ENCODE assay signal across 21 mouse cellular contexts in genomic region chr19:37963421-37963820, GRCm38 (mm10).
DNase-seq lines count a peak whose midpoint lies in the region; ATAC-seq and TF ChIP-seq lines count a peak whose summit lies in the region.
"Had no signal": no experiment of that assay in that cellular context is flagged by ENCODE, and none has a peak within 500 bp of the region (broad histone marks: within the 10 kb centered on the region; RNA-seq: fewer than 3 reads in every experiment).

No protein-coding gene starts in this region.

- peak overlapping the region; percentile 52 to 73 for H3K4me3 ChIP-seq in MEL (ENCODE audit: control insufficient read depth in 1 of 2, insufficient read depth in 1 of 2, low read depth in 2 of 2, low read length in 2 of 2)
- H3K4me3 ChIP-seq in embryonic facial prominence, embryonic 10.5 days = no peak overlapping the region
- H3K4me3 ChIP-seq: forebrain, embryonic 13.5 days; heart, embryonic 12.5 days; midbrain, embryonic 15.5 days had no signal

- TF ChIP-seq RAD21 in MEL (IDR thresholded peaks at IDR 0.05; ENCODE audit: low read depth, low read length) = no peak

- H3K9me3 ChIP-seq in MEL (replicated peaks; ENCODE audit: insufficient read depth, low read length) = no peaks in the 10 kb centered on the region
- no peaks in the 10 kb centered on the region for H3K9me3 ChIP-seq in embryonic facial prominence, embryonic 10.5 days
- H3K9me3 ChIP-seq: forebrain, embryonic 13.5 days; heart, embryonic 12.5 days; midbrain, embryonic 15.5 days had no signal

- no peak; a peak in 1 of 4 replicates for TF ChIP-seq EP300 in MEL (IDR thresholded peaks at IDR 0.05; ENCODE audit: low read depth in 1 of 2, low read length in 2 of 2)

- peak overlapping the region; percentile 41 for H3K9ac ChIP-seq in MEL (ENCODE audit: control insufficient read depth, low read depth, low read length, poor library complexity, severe bottlenecking)
- H3K9ac ChIP-seq: forebrain, embryonic 13.5 days; heart, embryonic 12.5 days; hindbrain, embryonic 14.5 days; lung, embryonic 14.5 days; midbrain, embryonic 15.5 days had no signal

- H3K27ac ChIP-seq in MEL (ENCODE audit: control insufficient read depth, low read depth, low read length) = peak overlapping the region; percentile 53
- no peak overlapping the region for H3K27ac ChIP-seq in embryonic facial prominence, embryonic 10.5 days (replicated peaks)
- H3K27ac ChIP-seq: forebrain, embryonic 13.5 days; hindbrain, embryonic 14.5 days; midbrain, embryonic 15.5 days had no signal

- no peaks in the 10 kb centered on the region; a peak in 1 of 4 replicates for H3K27me3 ChIP-seq in MEL (ENCODE audit: control insufficient read depth in 1 of 2, insufficient read depth in 2 of 2, low read length in 2 of 2)
- H3K27me3 ChIP-seq in splenic B cell, adult 2 months (ENCODE audit: control insufficient read depth, insufficient read depth, low read length, poor library complexity, severe bottlenecking) = no peaks in the 10 kb centered on the region
- no peaks in the 10 kb centered on the region for H3K27me3 ChIP-seq in embryonic facial prominence, embryonic 10.5 days (replicated peaks; ENCODE audit: low read depth, poor library complexity, severe bottlenecking)
- H3K27me3 ChIP-seq: forebrain, embryonic 13.5 days; heart, embryonic 12.5 days; midbrain, embryonic 15.5 days had no signal

- 91% methylated on average over 5 of the region's 5 CpGs for WGBS in embryonic facial prominence, embryonic 10.5 days

- intact Hi-C loops in left cerebral cortex, postnatal 10 days (cut with DNase I) = no loop called here

- peaks cover 0 to 13% of the 10 kb centered on the region in 2 experiments; a peak in 2 of 4 replicates for H3K4me1 ChIP-seq in MEL (ENCODE audit: control insufficient read depth in 1 of 2, insufficient read depth in 2 of 2, low read length in 2 of 2)
- no peaks in the 10 kb centered on the region for H3K4me1 ChIP-seq in embryonic facial prominence, embryonic 10.5 days
- H3K4me1 ChIP-seq: forebrain, embryonic 13.5 days; heart, embryonic 12.5 days; midbrain, embryonic 15.5 days had no signal

- peaks cover 0 to 9% of the 10 kb centered on the region in 2 experiments; a peak in 1 of 4 replicates for H3K36me3 ChIP-seq in MEL (ENCODE audit: control insufficient read depth in 1 of 2, insufficient read depth in 2 of 2, low read length in 2 of 2)
- no peaks in the 10 kb centered on the region for H3K36me3 ChIP-seq in splenic B cell, adult 2 months (ENCODE audit: control insufficient read depth, insufficient read depth, low read length, poor library complexity, severe bottlenecking)
- no peaks in the 10 kb centered on the region for H3K36me3 ChIP-seq in embryonic facial prominence, embryonic 10.5 days (replicated peaks)
- H3K36me3 ChIP-seq: midbrain, embryonic 15.5 days had no signal

- TF ChIP-seq CTCF in MEL (IDR thresholded peaks at IDR 0.05 in 2 of 3, conservative IDR thresholded peaks at IDR 0.05 in 1 of 3; ENCODE audit: control insufficient read depth in 1 of 3, insufficient read depth in 1 of 3, low read depth in 2 of 3, low read length in 3 of 3, poor library complexity in 1 of 3, severe bottlenecking in 1 of 3) = no peak

- ATAC-seq in hematopoietic stem cell, adult 5-6 weeks (replicated peaks in 1 of 2; ENCODE audit: insufficient read depth in 1 of 2, low FRiP score in 2 of 2, low TSS enrichment in 1 of 2, low read depth in 1 of 2, poor library complexity in 2 of 2, severe bottlenecking in 2 of 2) = peak; percentile 77 to 88
- ATAC-seq: forebrain, embryonic 13.5 days; midbrain, embryonic 15.5 days had no signal

- peak; percentile 14 for DNase-seq in lung, postnatal 25 days (ENCODE audit: low spot score)
- DNase-seq in lung, postnatal 14 days = no peak
- peak; percentile 61 for DNase-seq in MEL (ENCODE audit: low read depth, low spot score)
- DNase-seq in splenic B cell, adult 2 months (ENCODE audit: low read depth, low spot score) = peak; percentile 81
- DNase-seq in left cerebral cortex, postnatal 10 days (ENCODE audit: extremely low spot score in 1 of 2, low spot score in 2 of 2) = no peak
- no peak for DNase-seq in embryonic facial prominence, embryonic 10.5 days (ENCODE audit: low spot score)
- DNase-seq: adrenal gland, postnatal 14 days; cerebellum, adult 11-12 months; cerebellum, postnatal 36 days; gastrocnemius, postnatal 36 days; kidney, adult 8-10 months; kidney, postnatal 14 days; left cerebral cortex, postnatal 4 days; liver; lung, embryonic 14.5 days; thymus, adult 18-20 months had no signal

- no peaks in the 10 kb centered on the region for H3K79me2 ChIP-seq in MEL (ENCODE audit: control insufficient read depth, insufficient read depth, low read length, poor library complexity)

- no peak for TF ChIP-seq POLR2A in MEL (IDR thresholded peaks at IDR 0.05; ENCODE audit: control insufficient read depth in 1 of 2, insufficient read depth in 1 of 2, low read depth in 1 of 2, low read length in 2 of 2, poor library complexity in 1 of 2)

TF ChIP-seq in MEL, 35 proteins besides CTCF, POLR2A, EP300 and RAD21:
- no peak for TF ChIP-seq ELF1 (IDR thresholded peaks at IDR 0.05; ENCODE audit: low read depth, low read length)
- no peak for TF ChIP-seq TBP (IDR thresholded peaks at IDR 0.05; ENCODE audit: low read depth, low read length)
- no peak for TF ChIP-seq MXI1 (IDR thresholded peaks at IDR 0.05; ENCODE audit: low read depth, low read length)
- no peak for TF ChIP-seq JUND (IDR thresholded peaks at IDR 0.05; ENCODE audit: low read depth, low read length)
- TF ChIP-seq MAX (IDR thresholded peaks at IDR 0.05; ENCODE audit: low read length) = no peak
- no peak for TF ChIP-seq USF1 (IDR thresholded peaks at IDR 0.05; ENCODE audit: low read depth, low read length)
- TF ChIP-seq ZNF384 (IDR thresholded peaks at IDR 0.05; ENCODE audit: low read depth, low read length) = peak; percentile 82
- no peak for TF ChIP-seq CHD2 (IDR thresholded peaks at IDR 0.05; ENCODE audit: low read length)

Comparison
In these comparisons a context has a peak if more than half of its experiments do, and no peak if none do; other contexts are left out.
1. DNase-seq: peak in lung, postnatal 25 days (single experiment), MEL (single experiment) and splenic B cell, adult 2 months (single experiment); none in lung, postnatal 14 days (single experiment), left cerebral cortex, postnatal 10 days (0 of 2) and embryonic facial prominence, embryonic 10.5 days (single experiment).